Mouse (Mus musculus) forebrain, embryonic 11.5 days (tissue): Measurements from ENCODE around the gene Ugt1a8. TPM values are rescaled to one million over a fixed set of nuclear protein-coding genes. Genes with fewer than 3 reads are reported as not detected.
"Not testable (repeated sequence)": the region's sequence is repeated elsewhere in the genome, so short reads cannot be mapped to it uniquely, and the experiment has no call there.

ENCODE experiments used
- ATAC-seq: fragments of 200-750 bp; cut with Nextera tagmentation; replicated peaks from 2 replicates; pipeline ENCODE4 v1.8.0; 2017; ENCODE audit warnings: moderate TSS enrichment; ENCODE audit not compliant: low FRiP score
- DNase-seq: peaks from one replicate; pipeline ENCODE4 v3.0.0-alpha.2; 2017; ENCODE audit warnings: low spot score
- H3K27ac ChIP-seq: fragments of 300-500 bp; sonication (generic); 2 replicates; pipeline ENCODE4 v1.5.1; 2014; ENCODE audit warnings: low read depth, low read length
- H3K27me3 ChIP-seq: fragments of 300-500 bp; sonication (generic); 2 replicates; pipeline ENCODE4 v1.6.1; 2014; ENCODE audit warnings: mild to moderate bottlenecking, low read length, mixed read lengths; ENCODE audit not compliant: control insufficient read depth, insufficient read depth
- H3K36me3 ChIP-seq: fragments of 300-500 bp; sonication (generic); 2 replicates; pipeline ENCODE4 v1.6.1; 2014; ENCODE audit warnings: mild to moderate bottlenecking, low read length, moderate library complexity, mixed read lengths; ENCODE audit not compliant: control insufficient read depth, insufficient read depth
- H3K4me1 ChIP-seq: fragments of 300-500 bp; sonication (generic); replicated peaks from 2 replicates; pipeline ENCODE4 v1.6.1; 2014; ENCODE audit warnings: low read length, mixed read lengths; ENCODE audit not compliant: control insufficient read depth, insufficient read depth
- H3K4me2 ChIP-seq: fragments of 300-500 bp; sonication (generic); 2 replicates; pipeline ENCODE4 v1.6.1; 2014; ENCODE audit warnings: low read depth, mild to moderate bottlenecking, low read length, moderate library complexity, mixed read lengths; ENCODE audit not compliant: severe bottlenecking
- H3K4me3 ChIP-seq: fragments of 300-500 bp; sonication (generic); 2 replicates; pipeline ENCODE4 v1.5.1; 2014; ENCODE audit warnings: low read depth, low read length
- H3K9ac ChIP-seq: fragments of 300-500 bp; sonication (generic); 2 replicates; pipeline ENCODE4 v1.6.1; 2014; ENCODE audit warnings: low read length
- H3K9me3 ChIP-seq: fragments of 300-500 bp; sonication (generic); 2 replicates; pipeline ENCODE4 v1.6.1; 2016; ENCODE audit warnings: low read length, mixed read lengths; ENCODE audit not compliant: control insufficient read depth
- WGBS: fragments of 180-500 bp; shearing (Covaris S2); extraction: QIAGEN DNeasy Blood & Tissue Kit; methylation state at CpG from one replicate; pipeline ENCODE4 v1.1.7; 2014; 5-methylcytosine and 5-hydroxymethylcytosine counted together
- polyA plus RNA-seq: library from polyadenylated mRNA; unstranded; fragments of >200 nt; fragmentation: Nextera tagmentation; extraction: Ambion mirVana; gene quantifications from 2 replicates; pipeline ENCODE4 v1.2.1, GENCODE M21; 2014

The Ugt1a8 gene
- not detected in 2 replicates for polyA plus RNA-seq

- ATAC-seq (no peak), DNase-seq (no peak)
- H3K9ac ChIP-seq = no peak within 1 kb of the TSS
- no peaks in the 10 kb centered on the region for H3K27me3 ChIP-seq
- no peak within 1 kb of the TSS for H3K4me3 ChIP-seq
- WGBS = 83% methylated on average over 3 of the region's 3 CpGs
- H3K9me3 ChIP-seq = no peaks in the 10 kb centered on the region
- H3K36me3 ChIP-seq = no peaks in the 10 kb centered on the region
- no peaks in the 10 kb centered on the region for H3K4me1 ChIP-seq
- no peak within 1 kb of the TSS for H3K27ac ChIP-seq
- H3K4me2 ChIP-seq = no peak within 1 kb of the TSS
Measured at GRCm38 (mm10) chr1:88087513-88087912, at the start of gene Ugt1a8. Gene Ugt1a8, plus strand, starts transcription at chr1:88087813.

- H3K36me3 ChIP-seq, H3K4me2 ChIP-seq, H3K9ac ChIP-seq, H3K27me3 ChIP-seq, ATAC-seq, H3K4me1 ChIP-seq, H3K9me3 ChIP-seq, H3K27ac ChIP-seq, H3K4me3 ChIP-seq, DNase-seq: not testable (repeated sequence)
- WGBS = 54% methylated on average over 1 of the region's 2 CpGs
Measured at GRCm38 (mm10) chr1:88043044-88043443, 44.6 kb upstream of the Ugt1a8 start.

- DNase-seq, H3K27me3 ChIP-seq, H3K9me3 ChIP-seq, H3K9ac ChIP-seq, H3K4me3 ChIP-seq, ATAC-seq, H3K36me3 ChIP-seq, H3K27ac ChIP-seq, H3K4me2 ChIP-seq, H3K4me1 ChIP-seq: not testable (repeated sequence)
- WGBS = 72% methylated on average over 3 of the region's 5 CpGs
Measured at GRCm38 (mm10) chr1:88044832-88045437, 42.7 kb upstream of the Ugt1a8 start.

- not testable (repeated sequence) for H3K4me3 ChIP-seq, ATAC-seq, H3K9ac ChIP-seq, H3K36me3 ChIP-seq, H3K9me3 ChIP-seq, H3K4me1 ChIP-seq, H3K27ac ChIP-seq, H3K27me3 ChIP-seq, H3K4me2 ChIP-seq, DNase-seq
- 88% methylated on average over 2 of the region's 2 CpGs for WGBS
Measured at GRCm38 (mm10) chr1:88047408-88047807, 40.2 kb upstream of the Ugt1a8 start.

- WGBS = 86% methylated on average over 1 of the region's 1 CpGs
- Histone ChIP-seq H3K4me2 (no peak within 1 kb of the TSS), H3K27me3 (no peaks in the 10 kb centered on the region), H3K9me3 (no peaks in the 10 kb centered on the region), H3K4me1 (no peaks in the 10 kb centered on the region), H3K36me3 (no peaks in the 10 kb centered on the region), H3K9ac (no peak within 1 kb of the TSS), H3K4me3 (no peak within 1 kb of the TSS), H3K27ac (no peak within 1 kb of the TSS)
- DNase-seq = no peak
- no peak for ATAC-seq
Measured at GRCm38 (mm10) chr1:88055088-88055487, 32.5 kb upstream of the Ugt1a8 start, which contains the start of gene Ugt1a10. Gene Ugt1a10, plus strand, starts transcription at chr1:88055388.

- not testable (repeated sequence) for H3K4me3 ChIP-seq, H3K36me3 ChIP-seq, ATAC-seq, H3K27me3 ChIP-seq, H3K4me1 ChIP-seq, H3K27ac ChIP-seq, H3K9me3 ChIP-seq, H3K9ac ChIP-seq, DNase-seq, H3K4me2 ChIP-seq
- WGBS = 46% methylated on average over 1 of the region's 2 CpGs
Measured at GRCm38 (mm10) chr1:88066472-88067102, 21.0 kb upstream of the Ugt1a8 start.

- DNase-seq (no peak), ATAC-seq (no peak)
- H3K9ac ChIP-seq = no peak within 1 kb of the TSS
- no peak within 1 kb of the TSS for H3K4me3 ChIP-seq
- no peaks in the 10 kb centered on the region for H3K4me1 ChIP-seq
- no peaks in the 10 kb centered on the region for H3K27me3 ChIP-seq
- no peak within 1 kb of the TSS for H3K27ac ChIP-seq
- 83% methylated on average over 2 of the region's 2 CpGs for WGBS
- H3K4me2 ChIP-seq = no peak within 1 kb of the TSS
- no peaks in the 10 kb centered on the region for H3K9me3 ChIP-seq
- H3K36me3 ChIP-seq = no peaks in the 10 kb centered on the region
Measured at GRCm38 (mm10) chr1:88070495-88070894, 17.1 kb upstream of the Ugt1a8 start, which contains the start of gene Ugt1a9. Gene Ugt1a9, plus strand, starts transcription at chr1:88070800.

- Histone ChIP-seq H3K9me3 (no peaks in the 10 kb centered on the region), H3K27me3 (no peaks in the 10 kb centered on the region), H3K4me2 (no peak overlapping the region), H3K27ac (no peak overlapping the region), H3K4me3 (no peak overlapping the region), H3K4me1 (no peaks in the 10 kb centered on the region), H3K36me3 (no peaks in the 10 kb centered on the region), H3K9ac (no peak overlapping the region)
- DNase-seq (no peak), ATAC-seq (no peak)
- 88% methylated on average over 4 of the region's 4 CpGs for WGBS
Measured at GRCm38 (mm10) chr1:88070902-88071301, 16.7 kb upstream of the Ugt1a8 start.

GRCm38 (mm10) chr1:88074471-88074870 lies 13.1 kb upstream of the Ugt1a8 start:
- DNase-seq = no peak
- no peak for ATAC-seq
- H3K4me3 ChIP-seq = no peak overlapping the region
- no peak overlapping the region for H3K27ac ChIP-seq
- no peaks in the 10 kb centered on the region for H3K9me3 ChIP-seq
- H3K4me1 ChIP-seq = no peaks in the 10 kb centered on the region
- WGBS = 90% methylated on average over 2 of the region's 2 CpGs
- H3K9ac ChIP-seq = no peak overlapping the region
- no peaks in the 10 kb centered on the region for H3K27me3 ChIP-seq
- H3K36me3 ChIP-seq = no peaks in the 10 kb centered on the region
- no peak overlapping the region for H3K4me2 ChIP-seq
